Mouse (Mus musculus): ENCODE results near the gene Nudt16l1.

DNA sequence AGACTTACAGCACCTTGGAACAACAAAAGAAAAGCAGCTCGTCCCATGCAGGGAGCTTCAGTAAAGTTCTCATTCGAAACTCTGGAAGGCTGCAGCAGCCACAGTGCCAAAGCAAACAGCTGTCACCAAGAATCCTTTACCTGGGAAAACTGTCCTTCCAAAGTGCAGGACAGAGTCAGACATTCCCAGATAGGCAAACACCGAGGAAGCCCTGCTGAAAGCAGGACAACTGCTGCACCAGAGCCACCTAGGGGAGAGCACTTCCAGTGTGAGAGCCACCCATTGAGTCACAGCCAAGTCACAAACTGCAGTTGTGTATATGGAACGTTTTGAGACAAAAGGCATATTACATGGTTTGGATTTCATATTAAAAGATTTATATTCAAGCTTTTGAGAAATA is 6.9 kb downstream of the Nudt16l1 start:
- TF ChIP-seq CTCF (IDR thresholded peaks at IDR 0.05; ENCODE audit: borderline replicate concordance, insufficient read depth, low read depth, low read length): no peak
- no peak for TF ChIP-seq POLR2A (IDR thresholded peaks at IDR 0.05; ENCODE audit: borderline replicate concordance, insufficient read depth, low read length)

Measured in cerebellum, adult 2 months (tissue).